Comparison of ENCODE assay signal across 9 mouse cellular contexts in the genomic region with DNA sequence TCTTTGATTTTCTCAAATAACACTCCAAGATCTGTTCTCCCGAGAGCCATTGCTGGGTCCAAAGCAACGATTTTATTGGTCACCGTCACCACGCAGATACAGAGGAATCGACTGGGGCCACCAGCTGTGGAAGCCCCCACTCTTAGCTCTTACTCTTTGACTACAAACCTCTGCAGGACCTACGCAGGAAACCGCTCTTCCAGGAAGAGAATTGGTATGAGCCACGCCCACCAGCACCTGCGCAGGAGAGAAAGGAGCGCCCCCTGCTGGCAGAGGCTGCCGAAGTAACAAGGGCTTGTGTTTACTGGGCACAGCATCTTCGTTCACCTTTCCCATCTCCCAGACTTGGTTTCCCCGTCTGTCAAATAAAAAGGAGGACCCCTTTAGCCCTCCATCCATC. TPM values are rescaled to one million over a fixed set of nuclear protein-coding genes. Genes with fewer than 3 reads are reported as not detected.
DNase-seq lines count a peak whose midpoint lies in the region; ATAC-seq and TF ChIP-seq lines count a peak whose summit lies in the region.
"Had no signal": no experiment of that assay in that cellular context is flagged by ENCODE, and none has a peak within 500 bp of the region (broad histone marks: within the 10 kb centered on the region; RNA-seq: fewer than 3 reads in every experiment).

No protein-coding gene starts in this region.

- 0 out of 2 replicates have a peak, but pooled peaks cover 8% of the 10 kb centered on the region for H3K27me3 ChIP-seq in heart, postnatal 0 days (ENCODE audit: control insufficient read depth, insufficient read depth, low read length)
- peaks cover 11% of the 10 kb centered on the region for H3K27me3 ChIP-seq in Patski
- H3K27me3 ChIP-seq in liver, embryonic 14.5 days (ENCODE audit: control insufficient read depth, insufficient read depth, low read length): no peaks in the 10 kb centered on the region
- H3K27me3 ChIP-seq in splenic B cell, adult 2 months (ENCODE audit: control insufficient read depth, insufficient read depth, low read length, poor library complexity, severe bottlenecking): no peaks in the 10 kb centered on the region

- H3K4me3 ChIP-seq in heart, postnatal 0 days (ENCODE audit: low read depth, low read length): no peak overlapping the region
- no peak overlapping the region for H3K4me3 ChIP-seq in liver, embryonic 14.5 days (ENCODE audit: insufficient read depth in 1 of 2, low read depth in 2 of 2, low read length in 2 of 2)

- DNase-seq in heart, postnatal 0 days (ENCODE audit: low spot score): no peak
- DNase-seq in heart, adult 8-10 months (ENCODE audit: low spot score): no peak
- DNase-seq in A20 (ENCODE audit: low read depth, low spot score) (peak; percentile 64), Patski (ENCODE audit: low read depth, low spot score) (no peak)
- peak; percentile 51 for DNase-seq in embryo, embryonic 9.5 days (ENCODE audit: extremely low spot score)
- peak in 1 of 3 experiments; percentile 14 for DNase-seq in liver, embryonic 14.5 days (ENCODE audit: low read depth in 3 of 3, low spot score in 3 of 3)
- DNase-seq in splenic B cell, adult 2 months (ENCODE audit: low read depth, low spot score): peak; percentile 23

- no peaks in the 10 kb centered on the region for H3K9me3 ChIP-seq in heart, postnatal 0 days (replicated peaks; ENCODE audit: control insufficient read depth, low read length)
- no peaks in the 10 kb centered on the region for H3K9me3 ChIP-seq in liver, embryonic 14.5 days (ENCODE audit: control insufficient read depth, low read length)

- H3K9ac ChIP-seq in heart, postnatal 0 days (replicated peaks; ENCODE audit: low read depth, low read length): no peak overlapping the region
- no peak overlapping the region for H3K9ac ChIP-seq in liver, embryonic 14.5 days (replicated peaks)

- 35% methylated on average over 13 of the region's 13 CpGs for WGBS in heart, postnatal 0 days
- 32% methylated on average over 13 of the region's 13 CpGs for WGBS in liver, embryonic 14.5 days (ENCODE audit: insufficient replicate concordance)

- H3K4me2 ChIP-seq in heart, postnatal 0 days (ENCODE audit: low read depth, low read length): no peak overlapping the region
- no peak overlapping the region for H3K4me2 ChIP-seq in liver, embryonic 14.5 days (ENCODE audit: low read depth)

- POLR2A ChIA-PET in Patski (lab: Charles Lee): no interaction called here

- TF ChIP-seq CTCF in heart, postnatal 0 days (IDR thresholded peaks at IDR 0.05; ENCODE audit: low read depth): peak; percentile 51
- peak; percentile 47 for TF ChIP-seq CTCF in Patski (IDR thresholded peaks at IDR 0.05)
- TF ChIP-seq CTCF in liver, embryonic 14.5 days (IDR thresholded peaks at IDR 0.05; ENCODE audit: low read depth): peak; percentile 81

- CTCF ChIA-PET in Patski (lab: Charles Lee): interaction anchor here (0.8 kb wide), 1 partner anchor 21 kb away, joined by 3 read pairs; no protein-coding TSS in a partner anchor

- no peaks in the 10 kb centered on the region for H3K4me1 ChIP-seq in heart, postnatal 0 days (ENCODE audit: control insufficient read depth, insufficient read depth)
- H3K4me1 ChIP-seq in liver, embryonic 14.5 days (replicated peaks; ENCODE audit: control insufficient read depth in 2 of 2, insufficient read depth in 2 of 2, low read length in 1 of 2): no peaks in the 10 kb centered on the region

- ATAC-seq in heart, postnatal 0 days (ENCODE audit: insufficient read depth, low read depth): no peak
- ATAC-seq in Patski: no peak
- ATAC-seq in liver, embryonic 14.5 days (ENCODE audit: insufficient read depth): no peak
- ATAC-seq in erythroblast, adult 5-6 weeks (replicated peaks; ENCODE audit: low FRiP score, poor library complexity, severe bottlenecking): no peak

- TF ChIP-seq EP300 in heart, postnatal 0 days (IDR thresholded peaks at IDR 0.05; ENCODE audit: low read depth): no peak
- TF ChIP-seq EP300 in liver, embryonic 14.5 days (IDR thresholded peaks at IDR 0.05; ENCODE audit: low read depth): no peak

- no peak overlapping the region for H3K27ac ChIP-seq in heart, postnatal 0 days (ENCODE audit: low read depth)
- H3K27ac ChIP-seq in liver, embryonic 14.5 days: no peak overlapping the region

- in situ Hi-C loops in Patski (cut with MboI; ENCODE audit: low pct_unique_long_range_greater_than_20kb): loop anchor here (25.0 kb wide), 1 partner anchor 589 kb away; the partner anchor contains the start of gene Glrx5

- H3K36me3 ChIP-seq in heart, postnatal 0 days (replicated peaks; ENCODE audit: control insufficient read depth, insufficient read depth, low read length): no peaks in the 10 kb centered on the region
- no peaks in the 10 kb centered on the region for H3K36me3 ChIP-seq in liver, embryonic 14.5 days (replicated peaks; ENCODE audit: control insufficient read depth, insufficient read depth, low read depth)
- H3K36me3 ChIP-seq in splenic B cell, adult 2 months (ENCODE audit: control insufficient read depth, insufficient read depth, low read length, poor library complexity, severe bottlenecking): no peaks in the 10 kb centered on the region

RNA-seq across cellular contexts. Expression of gene Gsc, which starts 25.0 kb away (rescaled TPM):
- not detected in 2 replicates for total RNA-seq in heart, postnatal 0 days (2014; rRNA removed; ENCODE audit: low replicate concordance)
- 0.21 TPM in 1 of 2 replicates, not detected in the other for polyA plus RNA-seq in heart, postnatal 0 days (2015; fragmentation: Nextera tagmentation; extraction: Ambion mirVana)
- total RNA-seq in heart, adult 8-10 months (2022): not detected
- polyA plus RNA-seq in Patski (2021): 1.0 TPM
- polyA plus RNA-seq in liver, embryonic 14.5 days (2012; rRNA removed): 0.02 TPM in 1 of 2 replicates, not detected in the other
- not detected in 2 replicates for polyA plus RNA-seq in liver, embryonic 14.5 days (2014; fragmentation: Nextera tagmentation; extraction: Ambion mirVana)
- total RNA-seq in erythroblast, adult 5-6 weeks (2015; ENCODE audit: low replicate concordance): not detected in 2 replicates
- not detected in 2 replicates for total RNA-seq in erythroblast, adult 5-6 weeks (2017; ENCODE audit: low replicate concordance)
- total RNA-seq: layer of hippocampus, postnatal 10 days had no signal

RNA-seq across cellular contexts. Expression of gene Serpina3n, which starts 41.6 kb away (rescaled TPM):
- total RNA-seq in heart, postnatal 0 days (2014; rRNA removed; ENCODE audit: low replicate concordance): 1.7 and 3.5 TPM in 2 replicates
- polyA plus RNA-seq in heart, postnatal 0 days (2015; fragmentation: Nextera tagmentation; extraction: Ambion mirVana): 0.37 and 0.54 TPM in 2 replicates
- total RNA-seq in heart, adult 8-10 months (2022): 10 to 100 TPM in 2 of 4 experiments, 1 to 10 TPM in 2; 5.4 to 11.2 (median 9.7) TPM
- 8.9 TPM for polyA plus RNA-seq in Patski (2021)
- 0.51 and 0.60 TPM in 2 replicates for polyA plus RNA-seq in liver, embryonic 14.5 days (2012; rRNA removed)
- 0.19 and 0.89 TPM in 2 replicates for polyA plus RNA-seq in liver, embryonic 14.5 days (2014; fragmentation: Nextera tagmentation; extraction: Ambion mirVana)
- not detected in 2 replicates for total RNA-seq in erythroblast, adult 5-6 weeks (2015; ENCODE audit: low replicate concordance)
- total RNA-seq in erythroblast, adult 5-6 weeks (2017; ENCODE audit: low replicate concordance): 0.28 TPM in 1 of 2 replicates, not detected in the other

Comparison
In these comparisons a context has a peak if more than half of its experiments do, and no peak if none do; other contexts are left out.
1. DNase-seq: peak in A20 (single experiment), embryo, embryonic 9.5 days (single experiment) and splenic B cell, adult 2 months (single experiment); none in heart, postnatal 0 days (single experiment), heart, adult 8-10 months (single experiment) and Patski (single experiment).
2. Peak in every context shown above with its lines, with median percentiles within 50 percentile points of each other: CTCF ChIP-seq.